Mouse (Mus musculus) left cerebral cortex, adult 2 months (tissue): ENCODE measurements around the gene Tas2r143. TPM values are rescaled to one million over a fixed set of nuclear protein-coding genes. Genes with fewer than 3 reads are reported as not detected.

ENCODE experiments used
- DNase-seq, 2 experiments: peaks; one replicate each; pipeline ENCODE4 v3.0.0; 2021 to 2022; ENCODE audit warnings: low spot score in 2 of 2, mixed read lengths in 1 of 2; ENCODE audit errors: extremely low spot score in 1 of 2
- H3K27ac ChIP-seq: fragments of 200-600 bp; 2 replicates; pipeline ENCODE4 v1.8.1; 2022
- H3K4me3 ChIP-seq: fragments of 200-600 bp; 2 replicates; pipeline ENCODE4 v1.8.1; 2022
- CTCF ChIP-seq: fragments of 200-600 bp; IDR thresholded peaks from 2 replicates; pipeline ENCODE4 v1.8.1; 2022; ENCODE audit warnings: antibody characterized with exemption, mild to moderate bottlenecking, moderate library complexity
- intact Hi-C: fragments of 180-260 bp; cut with DNase I; formaldehyde crosslinking; loops from one replicate; pipeline ENCODE4 v1.15.1; 2025
- total RNA-seq, 2 experiments: library from RNA; stranded (reverse); gene quantifications; 2 replicates each; pipeline ENCODE4 v1.2.3; 2021

The Tas2r143 gene
- total RNA-seq, 2 experiments from 2014 or later: not detected

DNA sequence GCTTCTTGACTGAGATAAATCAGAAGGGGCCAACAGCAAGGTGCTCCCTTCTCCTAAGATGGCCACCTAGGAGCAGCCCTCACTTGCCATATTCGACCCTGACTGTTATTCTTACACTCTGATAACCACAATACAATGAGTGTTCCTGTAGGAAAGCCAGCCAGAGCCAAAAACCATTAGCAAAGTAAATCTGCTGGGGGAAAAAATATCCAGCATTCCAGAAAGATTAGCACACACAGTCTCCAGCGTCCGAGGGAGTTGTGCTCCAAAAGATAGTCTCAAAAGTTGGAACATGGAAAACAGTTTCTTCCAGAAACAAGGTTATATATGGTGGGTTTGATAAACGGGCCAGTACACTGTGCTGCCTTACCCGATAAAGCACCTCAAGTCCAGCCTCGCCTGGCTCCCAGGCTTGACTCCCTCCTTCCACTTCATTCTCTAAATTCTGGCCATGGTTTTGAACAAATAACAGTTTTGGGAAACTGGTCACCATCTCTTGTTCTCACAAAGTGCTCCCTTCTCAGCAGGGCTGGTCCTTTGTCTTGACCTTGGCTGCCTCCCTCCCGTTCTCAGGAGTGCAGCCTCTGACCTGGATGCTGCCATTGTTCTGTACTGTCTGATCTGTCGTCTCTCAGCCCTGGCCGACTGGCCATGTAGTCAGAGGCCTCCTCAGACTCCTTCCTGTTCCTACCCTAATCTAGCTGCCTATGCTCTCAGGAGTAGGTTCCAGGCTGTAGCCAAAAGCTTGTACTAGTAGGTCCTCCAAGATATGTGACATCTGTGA is 40.5 kb upstream of the Tas2r143 start:
- no peak for TF ChIP-seq CTCF
- Histone ChIP-seq H3K27ac (no peak overlapping the region), H3K4me3 (no peak overlapping the region)
- no peak for DNase-seq
- intact Hi-C loops: no loop called here

DNA sequence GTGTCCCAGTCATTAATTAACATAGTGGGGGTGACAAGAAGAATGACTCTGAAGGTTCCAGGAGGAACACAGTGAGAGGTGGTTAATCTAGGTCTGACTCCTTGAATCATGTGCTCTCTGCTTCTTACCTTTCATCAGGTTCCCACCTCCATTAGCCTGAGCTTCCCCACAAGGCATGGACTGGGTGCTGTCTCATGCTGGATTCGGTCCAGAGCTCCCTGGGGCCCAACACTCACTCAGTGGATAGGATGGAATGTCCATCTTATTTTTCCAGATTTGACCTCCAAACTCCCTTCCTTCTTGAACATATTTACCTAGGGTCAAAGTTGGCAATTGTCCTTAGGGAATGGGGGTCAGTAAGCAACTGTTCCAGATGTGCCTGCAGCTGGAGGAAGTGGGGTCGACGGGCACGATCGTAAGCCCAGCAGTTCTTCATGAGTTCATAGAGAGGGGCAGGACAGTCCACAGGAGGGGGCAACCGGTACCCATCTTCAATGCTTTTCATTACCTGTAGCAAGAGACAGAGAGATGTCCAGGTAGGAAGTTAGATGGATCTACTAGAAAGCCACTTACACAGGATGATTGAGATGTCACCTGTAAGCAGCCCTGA is 39.7 kb upstream of the Tas2r143 start:
- DNase-seq: no peak
- TF ChIP-seq CTCF: no peak
- Histone ChIP-seq H3K27ac (no peak overlapping the region), H3K4me3 (no peak overlapping the region)
- intact Hi-C loops: no loop called here

- Histone ChIP-seq H3K27ac (no peak overlapping the region), H3K4me3 (no peak overlapping the region)
- intact Hi-C loops: no loop called here
- no peak for DNase-seq
- TF ChIP-seq CTCF: no peak
Measured at GRCm38 (mm10) chr6:42361041-42361895, 38.8 kb upstream of the Tas2r143 start.

DNA sequence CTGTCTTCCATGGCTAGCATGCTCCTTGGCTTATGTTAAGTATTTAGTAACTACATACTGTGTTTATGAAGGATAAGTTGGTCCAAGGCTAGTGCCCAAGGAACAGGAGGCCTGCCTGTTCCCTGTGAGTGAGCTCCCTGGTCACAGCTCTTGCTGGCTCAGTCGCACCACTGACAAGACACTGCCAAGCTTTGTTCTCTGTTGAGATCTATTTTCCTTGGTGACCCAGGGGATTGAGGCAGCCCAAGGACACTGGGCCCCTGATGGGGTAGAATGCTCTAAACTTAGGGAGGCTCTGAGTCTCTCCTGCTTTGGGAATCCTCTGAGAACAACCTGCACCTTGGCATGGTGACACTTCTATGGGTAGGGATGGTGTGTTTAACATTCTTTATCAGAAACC is 38.0 kb upstream of the Tas2r143 start:
- no peak overlapping the region for H3K4me3 ChIP-seq
- intact Hi-C loops: no loop called here
- no peak for TF ChIP-seq CTCF
- H3K27ac ChIP-seq: no peak overlapping the region
- DNase-seq: no peak

- intact Hi-C loops: no loop called here
- Histone ChIP-seq H3K27ac (no peak overlapping the region), H3K4me3 (no peak overlapping the region)
- no peak for TF ChIP-seq CTCF
- DNase-seq: no peak
Measured at GRCm38 (mm10) chr6:42362497-42362896, 37.5 kb upstream of the Tas2r143 start.

- no peak for TF ChIP-seq CTCF
Measured at GRCm38 (mm10) chr6:42362974-42363373, 37.1 kb upstream of the Tas2r143 start.

DNA sequence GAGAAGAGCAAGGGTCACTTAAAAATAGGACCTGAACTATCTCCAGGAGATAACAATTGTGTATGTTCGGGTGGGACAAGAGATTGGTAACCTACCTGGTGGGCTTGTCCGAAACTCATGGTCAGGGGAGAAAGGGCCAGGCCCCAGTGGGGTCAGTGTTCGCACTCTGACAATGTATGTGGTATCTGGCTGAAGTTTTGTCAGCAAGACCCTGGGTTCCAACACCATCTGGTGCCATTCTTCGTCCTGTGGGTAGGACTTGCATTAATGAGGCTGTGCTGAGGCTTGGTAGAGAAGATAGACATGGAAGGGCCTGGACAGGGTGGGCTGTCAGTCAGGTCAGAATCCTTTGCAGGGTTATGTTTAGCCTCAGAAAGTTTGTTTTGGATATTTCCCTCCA is 36.0 kb upstream of the Tas2r143 start:
- Histone ChIP-seq H3K4me3 (no peak overlapping the region), H3K27ac (no peak overlapping the region)
- DNase-seq: no peak
- intact Hi-C loops: no loop called here
- no peak for TF ChIP-seq CTCF

More at GRCm38 (mm10) chr6:42362974-42363373, 37.1 kb upstream of the Tas2r143 start:
- H3K27ac ChIP-seq: no peak overlapping the region
- no peak overlapping the region for H3K4me3 ChIP-seq
- intact Hi-C loops: no loop called here
- no peak for DNase-seq

DNA sequence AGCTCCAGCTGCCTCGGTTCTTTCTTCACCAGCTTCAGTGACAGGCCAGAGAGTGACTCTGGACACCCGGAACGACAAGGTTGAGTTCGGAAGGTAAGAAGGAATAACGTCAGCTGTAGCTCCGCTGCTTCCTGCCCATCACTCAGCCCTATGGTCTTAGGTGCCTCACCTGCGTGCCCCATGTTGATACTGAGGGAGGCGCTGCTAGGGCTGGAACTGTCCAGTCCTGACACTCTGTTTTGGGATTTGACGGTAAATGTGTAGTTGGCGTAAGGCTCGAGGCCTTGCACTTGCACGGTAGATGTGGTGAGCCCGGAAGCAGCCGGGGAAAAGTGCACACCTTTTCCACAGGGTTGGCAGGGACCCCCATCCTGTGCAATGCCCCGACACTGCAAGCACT is 35.4 kb upstream of the Tas2r143 start:
- intact Hi-C loops: no loop called here
- no peak for TF ChIP-seq CTCF
- Histone ChIP-seq H3K4me3 (no peak overlapping the region), H3K27ac (no peak overlapping the region)
- DNase-seq: no peak

DNA sequence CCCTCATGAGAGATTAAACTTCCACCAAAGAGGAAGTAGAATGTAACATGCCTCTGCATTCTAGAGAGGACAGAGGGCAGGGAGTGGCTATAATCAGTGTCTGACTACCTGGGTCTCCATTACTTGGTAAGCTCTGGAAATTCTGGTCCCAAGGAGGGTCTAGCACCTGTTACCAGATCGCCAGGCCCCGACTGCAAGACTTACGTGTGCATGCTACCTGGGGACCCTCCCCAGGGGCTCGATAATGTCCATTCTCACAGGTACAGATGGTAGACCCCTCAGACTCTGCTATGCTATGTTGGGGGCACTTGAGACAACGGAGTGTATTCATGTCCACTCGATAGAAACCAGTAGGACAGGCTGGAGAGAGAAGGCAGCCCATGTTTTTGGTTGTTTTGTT is 34.8 kb upstream of the Tas2r143 start:
- DNase-seq: no peak
- Histone ChIP-seq H3K4me3 (no peak overlapping the region), H3K27ac (no peak overlapping the region)
- TF ChIP-seq CTCF: no peak
- intact Hi-C loops: no loop called here

- Histone ChIP-seq H3K27ac (no peak overlapping the region), H3K4me3 (no peak overlapping the region)
- no peak for TF ChIP-seq CTCF
- intact Hi-C loops: loop anchor here (5.0 to 10.0 kb wide), 3 partner anchors 143 to 605 kb away; no protein-coding TSS in a partner anchor
- DNase-seq: no peak
Measured at GRCm38 (mm10) chr6:42369870-42370269, 30.2 kb upstream of the Tas2r143 start.

- peak in 1 of 2 experiments; percentile 7 for DNase-seq
- Histone ChIP-seq H3K27ac (no peak overlapping the region), H3K4me3 (no peak overlapping the region)
- TF ChIP-seq CTCF: no peak
- intact Hi-C loops: loop anchor here (5.0 to 10.0 kb wide), 3 partner anchors 143 to 606 kb away; no protein-coding TSS in a partner anchor
Measured at GRCm38 (mm10) chr6:42370630-42371363, 29.2 kb upstream of the Tas2r143 start.
